Mouse (Mus musculus): ENCODE measurements around the gene Arcn1. TPM values are rescaled to one million over a fixed set of nuclear protein-coding genes. Genes with fewer than 3 reads are reported as not detected.

Arcn1 gene
- polyA plus RNA-seq, 2 experiments, result 33.5 to 84.1 TPM

GRCm38 (mm10) chr9:44736301-44736700 lies 31.3 kb downstream of the Arcn1 start:
- H3K27me3 ChIP-seq (ENCODE audit: control insufficient read depth, insufficient read depth, low read length), result peaks cover 29% of the 10 kb centered on the region
- WGBS (ENCODE audit: insufficient replicate concordance), result 54% methylated on average over 2 of the region's 2 CpGs

GRCm38 (mm10) chr9:44735886-44736285 lies 31.8 kb downstream of the Arcn1 start:
- H3K4me1 ChIP-seq (replicated peaks; ENCODE audit: control insufficient read depth in 2 of 2, insufficient read depth in 2 of 2, low read length in 1 of 2), result peaks cover 6 to 11% of the 10 kb centered on the region in 2 experiments; a peak in 3 of 4 replicates
- DNase-seq (ENCODE audit: low read depth in 3 of 3, low spot score in 3 of 3) (no peak), ATAC-seq (ENCODE audit: insufficient read depth) (no peak)
- H3K9ac ChIP-seq (replicated peaks), result no peak overlapping the region
- H3K9me3 ChIP-seq (ENCODE audit: control insufficient read depth, low read length), result no peaks in the 10 kb centered on the region
- H3K4me2 ChIP-seq (ENCODE audit: low read depth), result no peak overlapping the region
- 66% methylated on average over 6 of the region's 6 CpGs for WGBS (ENCODE audit: insufficient replicate concordance)
- no peaks in the 10 kb centered on the region for H3K36me3 ChIP-seq (replicated peaks; ENCODE audit: control insufficient read depth, insufficient read depth, low read depth)
- TF ChIP-seq CTCF (IDR thresholded peaks at IDR 0.05; ENCODE audit: low read depth) (no peak), EP300 (IDR thresholded peaks at IDR 0.05; ENCODE audit: low read depth) (no peak)
- H3K27ac ChIP-seq, result no peak overlapping the region
- H3K27me3 ChIP-seq (ENCODE audit: control insufficient read depth, insufficient read depth, low read length), result peaks cover 29% of the 10 kb centered on the region
- no peak overlapping the region for H3K4me3 ChIP-seq (ENCODE audit: insufficient read depth in 1 of 2, low read depth in 2 of 2, low read length in 2 of 2)

More at GRCm38 (mm10) chr9:44736301-44736700, 31.3 kb downstream of the Arcn1 start:
- TF ChIP-seq EP300 (IDR thresholded peaks at IDR 0.05; ENCODE audit: low read depth), result no peak
- TF ChIP-seq CTCF (IDR thresholded peaks at IDR 0.05; ENCODE audit: low read depth), result no peak
- Histone ChIP-seq H3K9ac (replicated peaks) (no peak overlapping the region), H3K4me3 (ENCODE audit: insufficient read depth in 1 of 2, low read depth in 2 of 2, low read length in 2 of 2) (no peak overlapping the region), H3K36me3 (replicated peaks; ENCODE audit: control insufficient read depth, insufficient read depth, low read depth) (no peaks in the 10 kb centered on the region), H3K27ac (no peak overlapping the region), H3K9me3 (ENCODE audit: control insufficient read depth, low read length) (no peaks in the 10 kb centered on the region), H3K4me2 (ENCODE audit: low read depth) (no peak overlapping the region), H3K4me1 (replicated peaks; ENCODE audit: control insufficient read depth in 2 of 2, insufficient read depth in 2 of 2, low read length in 1 of 2) (peaks cover 6 to 11% of the 10 kb centered on the region in 2 experiments; a peak in 3 of 4 replicates)
- DNase-seq (ENCODE audit: low read depth in 3 of 3, low spot score in 3 of 3) (no peak), ATAC-seq (ENCODE audit: insufficient read depth) (no peak)

- Histone ChIP-seq H3K27ac (no peak within 1 kb of the TSS), H3K4me1 (replicated peaks; ENCODE audit: control insufficient read depth in 2 of 2, insufficient read depth in 2 of 2, low read length in 1 of 2) (peaks cover 6 to 11% of the 10 kb centered on the region in 2 experiments; a peak in 3 of 4 replicates), H3K4me2 (ENCODE audit: low read depth) (peak within 1 kb of the TSS; percentile 55), H3K9ac (replicated peaks) (no peak within 1 kb of the TSS), H3K4me3 (ENCODE audit: insufficient read depth in 1 of 2, low read depth in 2 of 2, low read length in 2 of 2) (peak within 1 kb of the TSS; percentile 30 to 50), H3K27me3 (ENCODE audit: control insufficient read depth, insufficient read depth, low read length) (peaks cover 29% of the 10 kb centered on the region), H3K36me3 (replicated peaks; ENCODE audit: control insufficient read depth, insufficient read depth, low read depth) (no peaks in the 10 kb centered on the region), H3K9me3 (ENCODE audit: control insufficient read depth, low read length) (no peaks in the 10 kb centered on the region)
- TF ChIP-seq EP300 (IDR thresholded peaks at IDR 0.05; ENCODE audit: low read depth), result no peak
- peak; percentile 64 for TF ChIP-seq CTCF (IDR thresholded peaks at IDR 0.05; ENCODE audit: low read depth)
- DNase-seq (ENCODE audit: low read depth in 3 of 3, low spot score in 3 of 3), result no peak
- peak; percentile 51 for ATAC-seq (ENCODE audit: insufficient read depth)
- WGBS (ENCODE audit: insufficient replicate concordance), result 4% methylated on average over 47 of the region's 47 CpGs
Measured at GRCm38 (mm10) chr9:44734524-44735494, 32.8 kb downstream of the Arcn1 start, which contains the start of gene Phldb1. Gene Phldb1, minus strand, starts transcription at chr9:44735198.

GRCm38 (mm10) chr9:44733671-44734523 lies 33.7 kb downstream of the Arcn1 start:
- peaks cover 6 to 11% of the 10 kb centered on the region in 2 experiments; a peak in 3 of 4 replicates for H3K4me1 ChIP-seq (replicated peaks; ENCODE audit: control insufficient read depth in 2 of 2, insufficient read depth in 2 of 2, low read length in 1 of 2)
- TF ChIP-seq EP300 (IDR thresholded peaks at IDR 0.05; ENCODE audit: low read depth) (no peak), CTCF (IDR thresholded peaks at IDR 0.05; ENCODE audit: low read depth) (no peak)
- peak overlapping the region; percentile 55 for H3K4me2 ChIP-seq (ENCODE audit: low read depth)
- peak overlapping the region; percentile 30 to 50 for H3K4me3 ChIP-seq (ENCODE audit: insufficient read depth in 1 of 2, low read depth in 2 of 2, low read length in 2 of 2)
- ATAC-seq (ENCODE audit: insufficient read depth) (no peak), DNase-seq (ENCODE audit: low read depth in 3 of 3, low spot score in 3 of 3) (no peak)
- H3K36me3 ChIP-seq (replicated peaks; ENCODE audit: control insufficient read depth, insufficient read depth, low read depth), result no peaks in the 10 kb centered on the region
- H3K9ac ChIP-seq (replicated peaks), result no peak overlapping the region
- H3K9me3 ChIP-seq (ENCODE audit: control insufficient read depth, low read length), result no peaks in the 10 kb centered on the region
- no peak overlapping the region for H3K27ac ChIP-seq
- peaks cover 29% of the 10 kb centered on the region for H3K27me3 ChIP-seq (ENCODE audit: control insufficient read depth, insufficient read depth, low read length)
- WGBS (ENCODE audit: insufficient replicate concordance), result under 1% methylated on average over 76 of the region's 79 CpGs

Measured in liver, embryonic 14.5 days (tissue).